Mouse (Mus musculus): ENCODE results near the gene Abtb2.

- no peak for TF ChIP-seq POLR2A (IDR thresholded peaks at IDR 0.05; ENCODE audit: extremely low read depth, insufficient read depth, low read length)
- TF ChIP-seq CTCF (IDR thresholded peaks at IDR 0.05; ENCODE audit: extremely low read depth, insufficient read depth, low read length), result no peak
These were observed 110.7 kb downstream of the Abtb2 start for GRCm38 (mm10) chr2:103676808-103677207.

All from cortical plate, adult 2 months (tissue).